Mouse (Mus musculus): ENCODE data around the gene Camk1. TPM values are rescaled to one million over a fixed set of nuclear protein-coding genes. Genes with fewer than 3 reads are reported as not detected.

The Camk1 gene
- polyA plus RNA-seq (2015; fragmentation: Nextera tagmentation; extraction: Ambion mirVana), result 90.6 and 99.7 TPM in 2 replicates

DNA sequence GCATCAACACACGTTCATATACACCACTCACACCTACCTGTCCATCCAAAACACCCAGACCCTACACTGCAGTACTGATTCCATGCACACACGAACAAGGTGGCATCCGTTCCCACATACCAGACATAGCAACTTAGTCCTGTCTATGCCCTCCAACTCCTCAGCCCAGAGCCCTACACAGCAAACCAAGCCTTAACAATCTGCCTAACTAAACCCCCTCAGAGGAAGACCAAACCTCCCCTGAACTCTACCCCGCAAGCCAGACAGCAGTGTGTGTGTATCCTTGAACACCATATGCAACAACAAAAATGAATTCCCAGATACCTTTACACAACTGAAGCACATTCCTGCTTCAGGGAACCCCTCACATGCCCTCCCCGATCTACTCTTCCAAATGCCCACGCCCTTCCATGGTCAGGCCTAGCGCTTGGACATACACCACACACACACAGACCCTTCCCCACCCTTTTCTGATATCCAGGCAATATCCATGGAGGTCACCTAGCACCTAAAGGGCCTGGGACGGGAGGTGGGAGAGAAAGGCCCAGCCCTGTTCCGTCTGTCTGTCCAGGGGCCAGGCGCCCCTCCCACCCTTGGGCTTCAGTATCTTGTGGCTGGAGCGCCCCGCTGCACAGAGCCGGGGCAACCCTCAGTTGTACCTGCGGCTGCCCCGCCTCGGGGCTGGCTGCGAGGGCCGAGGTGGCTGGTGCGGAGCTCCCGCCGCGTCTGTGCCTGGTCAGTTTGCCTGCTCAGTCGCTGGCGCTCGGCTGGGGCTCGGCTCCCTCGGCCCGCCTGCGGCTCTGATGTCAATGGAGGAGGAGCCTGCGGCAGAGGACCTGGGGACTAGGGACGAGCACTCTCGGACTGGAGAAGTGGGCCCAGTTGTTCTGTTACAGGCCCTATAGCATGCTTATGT, at the start of gene Camk1:
TSS of gene Camk1 (minus strand) at position 808 of the 916 bp plus-strand sequence.
- Histone ChIP-seq H3K9ac (ENCODE audit: low read depth, low read length) (peak within 1 kb of the TSS; percentile 74), H3K9me3 (replicated peaks; ENCODE audit: low read length) (no peaks in the 10 kb centered on the region), H3K4me3 (replicated peaks; ENCODE audit: low read depth, low read length) (peak within 1 kb of the TSS; percentile 70), H3K36me3 (ENCODE audit: insufficient read depth, low read length) (peaks cover 17% of the 10 kb centered on the region; the same call in 1 of the 2 replicates), H3K4me1 (replicated peaks; ENCODE audit: insufficient read depth, low read length) (peaks cover 27% of the 10 kb centered on the region), H3K27ac (peak within 1 kb of the TSS; percentile 60), H3K27me3 (ENCODE audit: insufficient read depth, low read length) (no peaks in the 10 kb centered on the region), H3K4me2 (ENCODE audit: low read length) (peak within 1 kb of the TSS; percentile 78)
- ATAC-seq (replicated peaks; ENCODE audit: low FRiP score, low read depth) (peak; percentile 73), DNase-seq (ENCODE audit: low spot score) (peak; percentile 86)
- WGBS, result 9% methylated on average over 32 of the region's 32 CpGs
- TF ChIP-seq CTCF (IDR thresholded peaks at IDR 0.05; ENCODE audit: low read depth), result no peak

DNA sequence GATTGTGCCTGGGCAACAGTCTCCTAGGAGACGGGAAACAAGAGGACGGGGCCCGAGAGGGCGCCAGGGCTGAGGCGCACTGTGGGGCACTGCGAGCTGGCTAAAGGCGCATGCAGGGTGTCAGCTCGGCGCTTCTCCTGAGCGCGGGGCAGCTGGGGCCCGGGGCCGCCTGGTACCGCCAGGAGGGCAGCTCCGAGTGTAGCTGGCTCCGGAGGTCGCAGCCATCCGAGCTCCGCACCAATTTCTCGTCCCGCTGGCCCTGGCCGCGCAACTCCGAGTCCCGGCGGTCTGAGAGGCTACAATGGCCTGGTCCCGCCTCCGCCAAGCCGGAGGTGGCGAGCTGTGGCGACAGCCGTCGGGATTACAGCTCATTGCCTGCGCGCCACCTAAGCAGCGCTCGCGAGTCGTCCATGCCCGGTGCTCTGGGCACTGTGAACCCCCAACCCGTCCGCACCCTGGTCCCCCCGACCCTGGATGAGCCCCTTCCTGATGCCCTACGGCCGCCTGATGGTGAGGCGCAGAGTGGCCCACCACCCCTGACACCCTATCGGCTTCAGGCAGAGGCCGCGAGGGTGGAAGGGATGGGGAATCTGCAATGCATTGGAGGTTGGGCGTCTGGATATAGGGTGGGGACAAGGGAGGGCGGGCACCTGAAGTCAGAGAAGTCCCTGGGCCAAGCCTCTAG, 48.7 kb upstream of the Camk1 start:
- TF ChIP-seq CTCF (IDR thresholded peaks at IDR 0.05; ENCODE audit: low read depth), result no peak
- Histone ChIP-seq H3K9ac (ENCODE audit: low read depth, low read length) (peak overlapping the region; percentile 32; the same call in 1 of the 2 replicates), H3K36me3 (ENCODE audit: insufficient read depth, low read length) (peaks cover 31% of the 10 kb centered on the region), H3K27me3 (ENCODE audit: insufficient read depth, low read length) (no peaks in the 10 kb centered on the region), H3K4me2 (ENCODE audit: low read length) (peak overlapping the region; percentile 66), H3K9me3 (replicated peaks; ENCODE audit: low read length) (no peaks in the 10 kb centered on the region), H3K4me1 (replicated peaks; ENCODE audit: insufficient read depth, low read length) (0 out of 2 replicates have a peak, but pooled peaks cover 5% of the 10 kb centered on the region), H3K27ac (no peak overlapping the region), H3K4me3 (replicated peaks; ENCODE audit: low read depth, low read length) (peak overlapping the region; percentile 30)
- 3% methylated on average over 49 of the region's 51 CpGs for WGBS
- peak; percentile 42 for DNase-seq (ENCODE audit: low spot score)
- peak; percentile 69 for ATAC-seq (replicated peaks; ENCODE audit: low FRiP score, low read depth)

DNA sequence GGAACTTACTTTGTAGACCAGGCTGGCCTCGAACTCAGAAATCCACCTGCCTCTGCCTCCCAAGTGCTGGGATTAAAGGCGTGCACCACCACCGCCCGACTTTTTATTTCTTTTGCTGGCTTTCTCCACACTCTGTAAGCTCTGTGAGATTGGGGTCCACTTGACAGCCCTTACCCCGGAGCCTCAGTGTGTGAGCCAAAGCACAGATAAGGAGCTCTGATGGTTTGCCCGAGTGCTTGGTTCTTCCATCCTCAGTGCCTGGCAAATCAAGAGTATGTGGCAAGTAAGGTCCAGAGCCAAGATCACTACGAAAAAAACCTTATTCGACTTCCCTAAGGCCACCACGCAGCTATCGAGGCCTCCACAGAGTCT, 48.2 kb upstream of the Camk1 start:
- Histone ChIP-seq H3K9me3 (replicated peaks; ENCODE audit: low read length) (no peaks in the 10 kb centered on the region), H3K4me1 (replicated peaks; ENCODE audit: insufficient read depth, low read length) (0 out of 2 replicates have a peak, but pooled peaks cover 5% of the 10 kb centered on the region), H3K27me3 (ENCODE audit: insufficient read depth, low read length) (no peaks in the 10 kb centered on the region), H3K9ac (ENCODE audit: low read depth, low read length) (peak overlapping the region; percentile 32; the same call in 1 of the 2 replicates), H3K4me2 (ENCODE audit: low read length) (peak overlapping the region; percentile 66), H3K27ac (no peak overlapping the region), H3K36me3 (ENCODE audit: insufficient read depth, low read length) (peaks cover 34% of the 10 kb centered on the region), H3K4me3 (replicated peaks; ENCODE audit: low read depth, low read length) (peak overlapping the region; percentile 30)
- ATAC-seq (replicated peaks; ENCODE audit: low FRiP score, low read depth), result no peak
- 28% methylated on average over 10 of the region's 10 CpGs for WGBS
- TF ChIP-seq CTCF (IDR thresholded peaks at IDR 0.05; ENCODE audit: low read depth), result no peak
- no peak for DNase-seq (ENCODE audit: low spot score)

DNA sequence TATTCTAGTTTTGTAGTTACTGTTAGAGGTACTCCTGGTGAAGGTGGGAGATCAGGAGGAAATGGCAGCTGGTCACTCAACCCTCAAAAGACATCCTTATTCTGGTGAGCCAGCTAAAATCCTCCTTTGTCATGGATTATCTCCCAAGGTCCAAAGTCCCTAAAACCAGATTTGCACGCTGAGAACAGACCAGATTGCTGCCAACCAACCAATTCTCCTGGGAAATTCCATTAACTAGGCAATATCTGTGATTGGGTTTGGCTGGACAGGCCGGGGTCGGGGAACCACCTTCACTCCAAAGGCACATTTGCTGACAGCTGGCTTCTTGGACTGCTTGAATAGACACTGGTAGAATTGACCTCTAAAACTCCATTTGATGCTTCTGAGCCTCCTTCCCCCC, 46.9 kb upstream of the Camk1 start:
- WGBS, result 88% methylated on average over 3 of the region's 3 CpGs
- Histone ChIP-seq H3K9ac (ENCODE audit: low read depth, low read length) (no peak overlapping the region), H3K9me3 (replicated peaks; ENCODE audit: low read length) (no peaks in the 10 kb centered on the region), H3K27ac (no peak overlapping the region), H3K27me3 (ENCODE audit: insufficient read depth, low read length) (no peaks in the 10 kb centered on the region), H3K4me3 (replicated peaks; ENCODE audit: low read depth, low read length) (no peak overlapping the region), H3K36me3 (ENCODE audit: insufficient read depth, low read length) (peaks cover 40% of the 10 kb centered on the region), H3K4me1 (replicated peaks; ENCODE audit: insufficient read depth, low read length) (0 out of 2 replicates have a peak, but pooled peaks cover 5% of the 10 kb centered on the region), H3K4me2 (ENCODE audit: low read length) (no peak overlapping the region)
- DNase-seq (ENCODE audit: low spot score) (no peak), ATAC-seq (replicated peaks; ENCODE audit: low FRiP score, low read depth) (no peak)
- no peak for TF ChIP-seq CTCF (IDR thresholded peaks at IDR 0.05; ENCODE audit: low read depth)

DNA sequence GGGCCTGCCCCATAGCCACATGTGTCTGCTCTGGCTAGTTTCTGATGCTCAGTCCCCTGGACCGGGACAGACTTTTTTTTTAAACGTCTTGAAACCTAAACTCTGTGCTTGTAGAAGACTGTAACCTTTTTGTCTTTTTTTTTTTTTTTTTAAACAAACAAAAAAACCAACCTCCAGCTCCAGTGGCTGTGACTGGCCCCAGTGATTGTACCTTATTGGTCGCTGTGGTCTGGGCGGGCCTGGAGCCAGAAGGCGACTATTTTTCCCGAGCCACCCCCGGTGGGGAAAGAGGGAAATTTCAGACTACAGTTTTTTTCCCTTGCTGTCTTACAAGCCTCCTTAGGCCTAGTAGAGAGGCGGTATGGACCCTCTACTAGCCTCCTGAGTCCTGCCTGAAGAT, 45.2 kb upstream of the Camk1 start, which contains the start of gene Ttll3:
TSS of gene Ttll3 (plus strand) at position 301 of the 400 bp plus-strand sequence.
- H3K27ac ChIP-seq, result no peak within 1 kb of the TSS

DNA sequence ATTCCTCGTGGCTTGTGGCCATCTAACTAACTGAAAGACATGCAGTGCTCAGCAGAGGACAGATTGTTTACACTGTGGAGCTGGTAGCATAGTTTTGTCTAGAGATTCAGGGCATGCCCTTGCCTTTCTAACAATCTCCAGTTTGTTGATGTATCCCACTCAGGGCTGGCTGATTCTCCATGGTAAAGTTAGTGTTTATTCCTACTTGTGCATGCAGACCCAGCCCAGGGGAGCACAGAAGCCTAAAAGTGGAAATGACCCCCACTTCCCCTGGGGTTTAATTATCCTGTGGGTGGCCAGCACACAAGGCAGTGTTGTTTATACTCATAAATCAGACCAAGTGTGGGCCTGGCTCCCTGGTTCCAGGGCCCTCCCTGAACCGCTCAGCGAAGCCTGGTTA, 42.2 kb upstream of the Camk1 start:
- DNase-seq (ENCODE audit: low spot score), result no peak

More for the DNA sequence above, 45.2 kb upstream of the Camk1 start, which contains the start of gene Ttll3:
- ATAC-seq (replicated peaks; ENCODE audit: low FRiP score, low read depth), result no peak
- H3K9ac ChIP-seq (ENCODE audit: low read depth, low read length), result no peak within 1 kb of the TSS
- H3K27me3 ChIP-seq (ENCODE audit: insufficient read depth, low read length), result no peaks in the 10 kb centered on the region
- H3K9me3 ChIP-seq (replicated peaks; ENCODE audit: low read length), result no peaks in the 10 kb centered on the region
- no peak for TF ChIP-seq CTCF (IDR thresholded peaks at IDR 0.05; ENCODE audit: low read depth)
- H3K4me3 ChIP-seq (replicated peaks; ENCODE audit: low read depth, low read length), result no peak within 1 kb of the TSS
- no peak for DNase-seq (ENCODE audit: low spot score)
- peaks cover 57% of the 10 kb centered on the region for H3K36me3 ChIP-seq (ENCODE audit: insufficient read depth, low read length)
- H3K4me1 ChIP-seq (replicated peaks; ENCODE audit: insufficient read depth, low read length), result 0 out of 2 replicates have a peak, but pooled peaks cover 5% of the 10 kb centered on the region
- no peak within 1 kb of the TSS for H3K4me2 ChIP-seq (ENCODE audit: low read length)
- WGBS, result 66% methylated on average over 8 of the region's 8 CpGs

More for the DNA sequence above, 42.2 kb upstream of the Camk1 start:
- no peak for TF ChIP-seq CTCF (IDR thresholded peaks at IDR 0.05; ENCODE audit: low read depth)
- Histone ChIP-seq H3K27me3 (ENCODE audit: insufficient read depth, low read length) (no peaks in the 10 kb centered on the region), H3K9ac (ENCODE audit: low read depth, low read length) (no peak overlapping the region), H3K4me3 (replicated peaks; ENCODE audit: low read depth, low read length) (no peak overlapping the region), H3K27ac (no peak overlapping the region), H3K4me2 (ENCODE audit: low read length) (no peak overlapping the region), H3K9me3 (replicated peaks; ENCODE audit: low read length) (no peaks in the 10 kb centered on the region), H3K4me1 (replicated peaks; ENCODE audit: insufficient read depth, low read length) (no peaks in the 10 kb centered on the region), H3K36me3 (ENCODE audit: insufficient read depth, low read length) (peaks cover 84% of the 10 kb centered on the region)
- 36% methylated on average over 3 of the region's 3 CpGs for WGBS
- ATAC-seq (replicated peaks; ENCODE audit: low FRiP score, low read depth), result no peak
